Mouse (Mus musculus) layer of hippocampus, adult 9-11 months (tissue): ENCODE measurements around the gene Cdc7.

ENCODE experiments used
- DNase-seq: peaks from one replicate; pipeline ENCODE4 v3.0.0; 2022

Gene Cdc7

DNA sequence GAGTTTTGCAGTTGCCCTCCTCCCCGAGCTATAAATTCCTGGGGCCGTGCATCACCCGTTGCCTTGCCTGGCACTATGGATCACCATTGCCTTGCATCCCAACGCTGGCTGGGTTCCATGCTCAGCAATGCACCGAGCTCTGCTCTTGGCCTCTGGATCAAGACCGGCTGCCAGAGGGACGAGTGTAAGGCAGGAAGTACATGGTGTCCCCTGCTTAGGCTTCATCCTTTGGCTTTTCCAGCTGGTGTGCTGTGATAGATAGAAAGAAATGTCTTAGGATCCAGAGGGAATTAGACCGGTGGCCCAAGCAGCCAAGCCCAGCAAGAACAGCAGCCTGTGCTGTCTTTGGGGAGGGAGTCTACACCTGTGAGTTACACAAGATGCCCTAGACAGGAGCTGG, 61.7 kb downstream of the Cdc7 start:
- DNase-seq: no peak

DNA sequence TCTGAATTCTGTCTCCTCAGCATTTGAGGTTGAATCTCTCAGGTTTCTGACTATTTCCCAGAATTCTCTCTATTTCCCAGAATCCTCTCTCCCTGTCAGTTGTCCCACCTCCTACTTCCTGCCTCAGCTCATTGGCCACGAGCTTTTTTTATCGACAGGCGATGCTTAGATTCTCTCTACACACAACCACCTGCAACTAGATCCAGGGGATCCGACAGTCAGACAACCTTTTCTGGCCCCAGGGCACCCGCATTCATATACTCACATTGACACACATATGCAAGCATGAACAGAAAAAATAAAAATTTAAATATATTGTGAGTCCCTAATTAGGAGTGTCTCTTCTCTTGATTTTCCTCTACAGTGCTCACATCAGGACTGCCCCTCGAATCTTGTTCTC, 63.5 kb downstream of the Cdc7 start:
- DNase-seq: no peak

DNA sequence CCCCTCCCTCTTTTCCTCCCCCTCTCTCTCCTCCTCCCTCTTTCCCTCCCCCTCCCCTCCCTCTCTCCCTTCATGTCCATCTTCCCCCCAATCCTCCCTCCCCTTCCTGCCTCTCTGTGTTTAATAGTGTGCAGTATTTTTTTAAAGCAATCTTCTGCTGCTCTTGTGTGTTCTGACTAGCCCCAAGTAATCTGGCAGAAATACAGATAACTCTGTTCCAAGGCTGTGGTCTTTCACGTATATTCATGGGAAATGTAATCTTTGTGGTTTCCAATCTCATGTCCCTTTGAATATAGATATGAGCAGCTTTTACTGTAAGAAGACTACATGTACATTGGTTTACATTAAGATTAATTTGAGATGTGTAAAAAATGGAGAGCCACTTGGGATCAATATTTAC, 64.4 kb downstream of the Cdc7 start:
- no peak for DNase-seq

DNA sequence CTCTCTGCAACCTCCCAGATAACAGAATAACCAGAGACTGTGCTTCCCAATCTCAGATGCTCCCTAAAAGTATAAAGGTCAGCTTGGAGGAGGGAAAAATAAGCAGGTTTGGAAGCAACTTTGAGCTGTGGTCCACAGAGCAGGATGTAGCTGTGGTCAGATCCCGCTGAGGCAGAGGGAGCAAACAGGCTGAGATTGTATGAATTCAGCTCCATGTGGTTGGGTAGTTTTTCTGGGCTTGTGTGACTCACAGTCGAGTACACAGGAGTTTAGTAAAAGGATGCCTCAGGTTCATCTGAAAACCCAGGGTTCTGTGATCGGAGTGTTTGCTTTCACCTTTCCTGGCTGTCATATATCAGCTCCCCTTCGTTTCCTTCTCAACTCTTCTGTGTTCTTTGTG, 65.7 kb downstream of the Cdc7 start:
- no peak for DNase-seq

DNA sequence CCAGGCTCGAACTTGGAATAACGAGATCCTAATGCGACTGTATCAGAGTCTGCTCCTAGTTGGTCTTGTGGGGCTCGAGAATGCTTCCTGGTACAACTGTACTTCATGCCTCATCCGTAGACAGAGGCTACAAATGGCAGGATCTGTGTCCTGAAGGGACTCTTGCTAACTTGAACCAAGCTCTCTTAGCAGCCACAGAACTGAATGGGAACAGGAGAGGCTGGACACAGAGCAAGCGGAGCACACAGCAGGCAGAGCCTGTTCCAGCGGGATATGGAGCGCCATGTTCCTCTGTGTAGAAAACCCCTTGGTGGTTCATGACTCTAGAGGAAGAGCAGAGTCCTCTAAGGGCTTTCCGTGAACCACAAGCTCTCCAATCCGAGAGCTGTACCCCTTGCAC, 66.7 kb downstream of the Cdc7 start:
- DNase-seq: no peak
